Mouse (Mus musculus) heart, adult 11 months (tissue): ENCODE results near the gene Gm8094.
A peak's percentile ranks its signal among the peaks of the same experiment; 100 is the strongest.
"Not testable (repeated sequence)": the region's sequence is repeated elsewhere in the genome, so short reads cannot be mapped to it uniquely, and the experiment has no call there.

Experiments used
- DNase-seq: peaks from one replicate; pipeline ENCODE4 v3.0.0; 2022

Gene Gm8094

GRCm38 (mm10) chr14:43076543-43076942, at the start of gene Gm8094:
Gene Gm8094 (minus strand): TSS chr14:43076643.
- DNase-seq, result not testable (repeated sequence)

- peak; percentile 85 for DNase-seq
Measured at GRCm38 (mm10) chr14:43119673-43120072, 43.2 kb upstream of the Gm8094 start.

GRCm38 (mm10) chr14:43100301-43100700, 23.9 kb upstream of the Gm8094 start, which contains the start of gene Gm8104:
Gene Gm8104 (plus strand): TSS chr14:43100601.
- peak; percentile 64 for DNase-seq

- not testable (repeated sequence) for DNase-seq
Measured at GRCm38 (mm10) chr14:43089103-43089919, 12.9 kb upstream of the Gm8094 start.

GRCm38 (mm10) chr14:43084936-43085730, 8.7 kb upstream of the Gm8094 start:
- peak; percentile 88 for DNase-seq

- peak; percentile 91 for DNase-seq
Measured at GRCm38 (mm10) chr14:43060179-43060578, 16.3 kb downstream of the Gm8094 start.

GRCm38 (mm10) chr14:43058063-43058462, 18.4 kb downstream of the Gm8094 start:
- peak; percentile 94 for DNase-seq
